Mouse (Mus musculus) spleen, adult 2 months (tissue): ENCODE measurements around the gene Khdrbs2. TPM values are rescaled to one million over a fixed set of nuclear protein-coding genes. Genes with fewer than 3 reads are reported as not detected.

Experiments
- DNase-seq, 2 experiments: peaks; one replicate each; pipeline versions ENCODE4 v3.0.0 to v3.0.0-alpha.2; 2012 to 2021; ENCODE audit warnings: low spot score in 2 of 2, low read depth in 1 of 2
- H3K27ac ChIP-seq: fragments of 200-500 bp; 2 replicates; pipeline ENCODE4 v1.5.1; 2012; ENCODE audit warnings: low read length, inconsistent platforms; ENCODE audit not compliant: insufficient read depth
- H3K27me3 ChIP-seq: fragments of 200-500 bp; 2 replicates; pipeline ENCODE4 v1.6.1; 2012; ENCODE audit warnings: mild to moderate bottlenecking, moderate library complexity, low read length, inconsistent platforms; ENCODE audit not compliant: control insufficient read depth, insufficient read depth
- H3K36me3 ChIP-seq: fragments of 200-500 bp; 2 replicates; pipeline ENCODE4 v1.6.1; 2012; ENCODE audit warnings: mild to moderate bottlenecking, low read length, inconsistent platforms; ENCODE audit not compliant: control insufficient read depth, insufficient read depth
- H3K4me1 ChIP-seq: fragments of 200-500 bp; 2 replicates; pipeline ENCODE4 v1.6.1; 2011; ENCODE audit warnings: inconsistent platforms; ENCODE audit not compliant: control insufficient read depth, insufficient read depth, insufficient read length
- H3K4me3 ChIP-seq: fragments of 200-500 bp; 2 replicates; pipeline ENCODE4 v1.5.1; 2011; ENCODE audit warnings: mild to moderate bottlenecking, inconsistent platforms; ENCODE audit not compliant: insufficient read depth, insufficient read length; ENCODE audit errors: extremely low read depth
- CTCF ChIP-seq: fragments of 200-500 bp; IDR thresholded peaks from 2 replicates; pipeline ENCODE4 v1.5.1; 2011; ENCODE audit warnings: mild to moderate bottlenecking, inconsistent platforms; ENCODE audit not compliant: insufficient read depth, insufficient read length, insufficient replicate concordance; ENCODE audit errors: extremely low read depth
- POLR2A ChIP-seq: fragments of 200-500 bp; IDR thresholded peaks from 2 replicates; pipeline ENCODE4 v1.6.1; 2011; ENCODE audit warnings: low read depth, low read length, inconsistent platforms
- WGBS: fragments of 180-500 bp; shearing (Covaris S2); methylation state at CpG from one replicate; pipeline ENCODE4 v1.1.7; 2018; 5-methylcytosine and 5-hydroxymethylcytosine counted together
- polyA plus RNA-seq: library from polyadenylated mRNA; depleted of rRNA; stranded (reverse); fragments of >200 nt; gene quantifications from 2 replicates; pipeline ENCODE4 v1.2.3, GENCODE M21; 2012; rRNA removed

Gene Khdrbs2
- not detected in 2 replicates for polyA plus RNA-seq

DNA sequence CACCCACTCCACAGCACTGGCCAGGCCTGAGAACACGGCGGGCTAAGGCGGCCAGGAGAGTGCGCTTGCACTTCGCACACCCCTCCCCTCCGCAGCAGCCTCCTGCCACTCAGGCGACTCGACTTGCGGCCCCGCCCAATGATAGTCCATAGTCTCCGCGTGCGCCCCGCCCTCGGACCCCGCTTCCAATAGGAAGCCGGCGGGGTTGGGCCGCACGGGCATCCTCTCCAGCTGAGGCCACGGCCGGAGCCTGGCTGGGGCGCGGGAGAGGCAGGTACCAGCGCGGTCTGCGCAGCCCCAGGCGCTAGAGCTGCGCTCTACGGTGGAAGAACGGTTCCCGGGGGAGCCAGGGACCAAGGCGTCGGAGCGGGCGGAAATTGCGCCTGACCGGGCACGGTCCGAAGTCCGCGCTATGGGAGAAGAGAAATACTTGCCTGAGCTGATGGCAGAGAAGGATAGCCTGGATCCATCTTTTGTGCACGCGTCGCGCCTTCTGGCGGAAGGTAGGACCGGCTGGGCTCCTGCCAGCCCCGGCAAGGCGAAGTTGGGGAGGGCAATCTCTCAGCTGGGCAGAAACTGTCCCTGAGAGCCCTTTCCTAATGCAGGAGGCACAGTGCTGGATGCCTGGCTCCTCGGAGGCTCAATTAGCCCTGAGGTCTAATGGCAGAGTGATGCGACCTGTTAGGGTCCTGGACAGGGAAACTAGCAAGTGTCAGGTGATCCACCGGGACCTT, at the start of gene Khdrbs2:
Khdrbs2 (plus strand) TSS at position 209 of the 734 bp plus-strand sequence.
- WGBS: 6% methylated on average over 53 of the region's 53 CpGs
- DNase-seq: peak in 1 of 2 experiments; percentile 3

DNA sequence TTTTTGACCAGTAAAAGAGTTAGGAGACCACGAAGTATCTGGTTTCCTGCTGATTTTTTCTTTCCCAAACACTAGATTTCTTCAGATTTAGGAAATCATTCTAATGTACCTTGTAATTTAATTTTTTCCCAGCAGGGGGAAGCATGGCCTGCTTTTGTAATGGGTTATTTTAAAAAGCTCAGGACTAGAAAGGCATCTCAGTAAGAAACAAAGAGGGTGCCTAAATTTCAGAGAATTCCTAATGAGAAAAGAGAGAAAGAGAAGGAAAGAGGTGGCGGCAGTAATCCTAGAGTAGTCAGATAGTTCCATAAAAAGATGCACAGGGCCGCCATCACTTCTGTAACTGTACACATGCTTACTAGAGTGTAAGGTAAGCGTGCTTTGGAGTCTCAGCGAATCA, 2.1 kb downstream of the Khdrbs2 start:
- no peaks in the 10 kb centered on the region for H3K4me1 ChIP-seq
- no peak overlapping the region for H3K4me3 ChIP-seq
- 59% methylated on average over 5 of the region's 5 CpGs for WGBS
- TF ChIP-seq POLR2A (no peak), CTCF (no peak)
- H3K27me3 ChIP-seq: 0 out of 2 replicates have a peak, but pooled peaks cover 3% of the 10 kb centered on the region
- no peak overlapping the region for H3K27ac ChIP-seq
- no peaks in the 10 kb centered on the region for H3K36me3 ChIP-seq
- DNase-seq: no peak

More for the DNA sequence above, at the start of gene Khdrbs2:
- no peak for TF ChIP-seq POLR2A
- TF ChIP-seq CTCF: no peak
- Histone ChIP-seq H3K4me3 (no peak within 1 kb of the TSS), H3K4me1 (no peaks in the 10 kb centered on the region), H3K27me3 (0 out of 2 replicates have a peak, but pooled peaks cover 3% of the 10 kb centered on the region), H3K36me3 (no peaks in the 10 kb centered on the region), H3K27ac (no peak within 1 kb of the TSS)

DNA sequence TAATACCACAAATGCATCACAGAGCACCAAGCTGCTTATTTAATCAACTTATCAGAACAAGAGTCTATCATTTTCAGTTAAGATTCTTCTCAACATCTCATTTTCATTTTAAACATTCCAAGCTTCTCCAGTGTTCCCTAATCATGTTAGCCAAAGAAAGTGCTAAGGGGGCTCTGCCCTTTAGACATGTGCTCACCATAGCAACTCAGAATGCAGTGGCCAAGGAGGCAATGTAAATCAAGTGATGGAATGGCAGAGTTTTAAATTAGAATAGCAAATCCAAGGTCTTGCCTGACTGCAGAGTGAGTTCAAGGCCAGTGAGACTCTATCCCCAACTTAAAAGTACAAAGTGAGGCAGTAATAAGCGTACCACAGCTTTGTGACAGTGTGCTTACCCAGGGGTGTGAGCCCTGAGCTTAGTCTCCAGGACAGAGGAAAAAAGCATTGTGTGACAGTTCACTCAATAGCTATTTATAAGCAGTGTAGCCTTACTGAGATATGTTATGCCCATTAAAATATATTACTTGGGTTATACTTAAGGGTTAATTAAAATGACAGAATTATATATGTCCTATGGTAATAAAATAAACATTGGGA, 27.2 kb downstream of the Khdrbs2 start:
- Histone ChIP-seq H3K4me3 (no peak overlapping the region), H3K27ac (no peak overlapping the region), H3K36me3 (no peaks in the 10 kb centered on the region), H3K27me3 (no peaks in the 10 kb centered on the region), H3K4me1 (no peaks in the 10 kb centered on the region)
- TF ChIP-seq CTCF (no peak), POLR2A (no peak)
- no peak for DNase-seq
- WGBS: 69% methylated on average over 1 of the region's 1 CpGs

DNA sequence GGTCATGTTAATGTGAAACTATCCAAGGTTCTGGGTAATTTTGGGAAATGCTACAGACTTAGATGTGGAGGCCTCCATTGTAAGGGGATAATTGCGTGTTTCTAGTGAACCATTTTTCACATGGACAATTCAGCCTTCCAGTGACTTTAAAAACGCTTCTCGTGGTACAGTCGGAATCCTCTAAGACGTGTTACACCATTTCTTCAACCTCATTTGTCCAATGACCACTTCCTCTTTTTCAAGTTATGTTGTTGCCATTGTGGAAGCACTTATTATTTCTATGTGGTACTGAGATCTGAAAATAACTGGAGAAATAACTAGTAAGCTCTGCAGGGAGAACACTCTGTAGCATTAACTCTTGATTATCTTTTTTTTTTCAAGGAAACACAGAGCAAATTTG, 75.9 kb downstream of the Khdrbs2 start:
- WGBS: 64% methylated on average over 5 of the region's 5 CpGs
- Histone ChIP-seq H3K4me1 (no peaks in the 10 kb centered on the region), H3K27ac (no peak overlapping the region), H3K36me3 (no peaks in the 10 kb centered on the region), H3K27me3 (no peaks in the 10 kb centered on the region), H3K4me3 (no peak overlapping the region; the same call in 1 of the 2 replicates)
- TF ChIP-seq CTCF: no peak
- no peak for TF ChIP-seq POLR2A
- no peak for DNase-seq

DNA sequence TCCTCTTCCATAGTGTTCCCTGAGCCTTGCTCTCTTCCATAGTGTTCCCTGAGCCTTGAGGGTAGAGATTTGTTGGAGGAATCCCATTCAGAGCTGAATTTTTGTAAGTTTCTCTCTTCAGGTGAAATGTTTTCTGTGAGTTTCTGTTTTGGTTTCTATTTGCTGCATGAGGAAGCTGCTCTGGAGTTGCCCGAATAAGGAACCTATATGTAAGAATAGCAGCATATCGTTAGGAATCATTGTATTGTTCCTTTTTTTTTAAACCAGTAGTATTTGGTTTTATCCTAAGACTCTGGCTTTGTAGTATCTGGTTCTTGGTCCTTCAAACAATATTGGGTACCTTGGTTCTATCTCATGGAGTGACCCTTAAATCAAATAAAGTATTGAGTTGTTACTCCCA, 77.1 kb downstream of the Khdrbs2 start:
- 45% methylated on average over 2 of the region's 2 CpGs for whole genome bisulfite sequencing
- Histone ChIP-seq H3K4me1 (no peaks in the 10 kb centered on the region), H3K4me3 (no peak overlapping the region), H3K27me3 (no peaks in the 10 kb centered on the region), H3K36me3 (no peaks in the 10 kb centered on the region), H3K27ac (no peak overlapping the region)
- DNase-seq: no peak
- no peak for TF ChIP-seq POLR2A
- TF ChIP-seq CTCF: no peak

DNA sequence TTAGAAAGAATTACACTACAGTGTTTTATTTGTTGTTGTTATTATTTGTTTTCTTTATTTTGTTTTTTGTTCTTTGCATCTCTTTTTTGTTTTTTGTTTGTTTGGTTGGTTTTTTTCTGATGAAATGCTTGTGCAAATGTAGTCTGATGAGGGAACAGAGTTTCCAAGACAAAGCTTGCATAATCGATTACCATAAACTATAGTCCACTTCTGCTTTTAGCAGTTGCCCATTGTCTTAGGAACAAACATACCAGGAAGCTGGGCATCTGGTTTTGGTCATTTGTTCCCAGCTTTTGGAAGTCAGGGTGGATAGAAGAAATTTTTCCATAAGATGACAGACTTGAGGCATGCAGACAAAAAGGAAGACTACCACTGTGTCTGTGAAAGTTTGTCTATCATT, 77.8 kb downstream of the Khdrbs2 start:
- WGBS: 88% methylated on average over 1 of the region's 1 CpGs
- Histone ChIP-seq H3K4me3 (no peak overlapping the region), H3K4me1 (no peaks in the 10 kb centered on the region), H3K27me3 (no peaks in the 10 kb centered on the region), H3K27ac (no peak overlapping the region), H3K36me3 (no peaks in the 10 kb centered on the region)
- TF ChIP-seq CTCF: no peak
- no peak for DNase-seq

DNA sequence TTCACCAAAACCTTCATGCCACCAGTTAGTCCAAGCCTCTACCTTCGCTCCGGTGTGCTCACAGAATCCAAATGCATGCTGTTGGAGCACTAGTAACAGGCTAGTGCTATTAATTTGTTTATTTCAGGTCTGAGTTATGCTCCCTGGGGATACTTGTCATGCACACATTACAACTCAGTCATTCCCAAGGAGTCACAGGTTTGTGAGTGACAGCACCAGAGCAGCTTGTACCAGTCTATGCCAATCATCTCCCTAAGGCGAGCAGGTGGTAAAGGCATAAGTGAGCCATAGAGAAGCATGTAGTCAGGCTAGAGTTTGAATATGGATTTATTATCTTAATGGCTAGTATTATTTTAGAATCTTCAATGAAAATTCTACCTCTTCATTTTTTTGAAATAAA, 86.4 kb downstream of the Khdrbs2 start:
- WGBS: 87% methylated on average over 3 of the region's 3 CpGs
- H3K4me1 ChIP-seq: no peaks in the 10 kb centered on the region
- DNase-seq: no peak
- H3K4me3 ChIP-seq: no peak overlapping the region
- no peaks in the 10 kb centered on the region for H3K36me3 ChIP-seq
- no peaks in the 10 kb centered on the region for H3K27me3 ChIP-seq
- no peak for TF ChIP-seq CTCF
- TF ChIP-seq POLR2A: no peak
- no peak overlapping the region for H3K27ac ChIP-seq
